Mouse (Mus musculus) ES-E14 (cell line): Measurements from ENCODE around the gene Celf5.

Source experiments
- ZC3H11A ChIP-seq: IDR thresholded peaks from 2 replicates; pipeline ENCODE4 v1.6.1; 2012; ENCODE audit warnings: low read depth, mild to moderate bottlenecking, inconsistent platforms, low read length, borderline replicate concordance
- ZNF384 ChIP-seq: IDR thresholded peaks from 2 replicates; pipeline ENCODE4 v1.6.1; 2012; ENCODE audit warnings: low read depth, low read length, inconsistent platforms

DNA sequence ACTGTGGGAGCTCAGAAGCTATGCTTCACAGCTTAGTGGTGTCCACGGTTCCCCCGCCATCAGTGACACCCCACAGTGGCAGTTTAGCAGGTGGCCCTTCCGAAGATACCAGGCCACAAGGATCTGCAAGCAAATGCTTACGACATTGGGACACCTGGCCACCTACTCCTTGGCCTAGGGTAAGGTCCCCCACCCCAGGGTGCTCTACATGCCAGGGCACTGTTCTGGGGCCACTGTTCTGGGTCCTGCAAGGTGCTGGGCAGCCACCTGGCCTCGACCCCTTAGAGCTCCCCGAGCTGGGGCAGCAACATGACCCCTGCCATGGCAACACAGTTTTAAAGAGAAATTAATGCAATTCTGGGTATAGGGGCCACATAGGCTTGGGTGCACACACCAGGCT, 12.6 kb upstream of the Celf5 start:
- TF ChIP-seq ZC3H11A (no peak), ZNF384 (no peak)
